Mouse (Mus musculus) embryonic facial prominence, embryonic 11.5 days (tissue): ENCODE data around the gene Nr2f1. TPM values are rescaled to one million over a fixed set of nuclear protein-coding genes. Genes with fewer than 3 reads are reported as not detected.

ENCODE experiments used
- ATAC-seq: fragments of 200-750 bp; cut with Nextera tagmentation; replicated peaks from 2 replicates; pipeline ENCODE4 v1.8.0; 2017; ENCODE audit warnings: low read depth; ENCODE audit not compliant: insufficient number of reproducible peaks, low FRiP score, low TSS enrichment
- DNase-seq: peaks from one replicate; pipeline ENCODE4 v3.0.0-alpha.2; 2015; ENCODE audit warnings: low spot score
- H3K27ac ChIP-seq: fragments of 300-500 bp; sonication (generic); replicated peaks from 2 replicates; pipeline ENCODE4 v1.5.1; 2014; ENCODE audit warnings: mild to moderate bottlenecking, low read depth, low read length, control low read depth
- H3K27me3 ChIP-seq: fragments of 300-500 bp; sonication (generic); 2 replicates; pipeline ENCODE4 v1.6.1; 2014; ENCODE audit warnings: mild to moderate bottlenecking, low read length, moderate library complexity, mixed read lengths; ENCODE audit not compliant: control insufficient read depth, insufficient read depth
- H3K36me3 ChIP-seq: fragments of 300-500 bp; sonication (generic); replicated peaks from 2 replicates; pipeline ENCODE4 v1.6.1; 2014; ENCODE audit warnings: low read depth, mild to moderate bottlenecking, low read length, moderate library complexity, mixed read lengths; ENCODE audit not compliant: control insufficient read depth, insufficient read depth
- H3K4me1 ChIP-seq: fragments of 300-500 bp; sonication (generic); 2 replicates; pipeline ENCODE4 v1.6.1; 2014; ENCODE audit warnings: low read length, mixed read lengths; ENCODE audit not compliant: control insufficient read depth, insufficient read depth
- H3K4me2 ChIP-seq: fragments of 300-500 bp; sonication (generic); 2 replicates; pipeline ENCODE4 v1.6.1; 2014; ENCODE audit warnings: low read depth, mild to moderate bottlenecking, control low read depth, low read length, moderate library complexity
- H3K4me3 ChIP-seq: fragments of 300-500 bp; sonication (generic); 2 replicates; pipeline ENCODE4 v1.5.1; 2014; ENCODE audit warnings: low read depth, low read length, control low read depth
- H3K9ac ChIP-seq: fragments of 300-500 bp; sonication (generic); replicated peaks from 2 replicates; pipeline ENCODE4 v1.6.1; 2014; ENCODE audit warnings: mild to moderate bottlenecking, control low read depth, low read length
- H3K9me3 ChIP-seq: fragments of 300-500 bp; sonication (generic); replicated peaks from 2 replicates; pipeline ENCODE4 v1.6.1; 2016; ENCODE audit warnings: mild to moderate bottlenecking, low read length, inconsistent platforms, mixed read lengths; ENCODE audit not compliant: control insufficient read depth
- WGBS: fragments of 180-500 bp; shearing (Covaris S2); extraction: QIAGEN DNeasy Blood & Tissue Kit; methylation state at CpG from one replicate; pipeline ENCODE4 v1.1.7; 2014; 5-methylcytosine and 5-hydroxymethylcytosine counted together
- polyA plus RNA-seq: library from polyadenylated mRNA; unstranded; fragments of >200 nt; fragmentation: Nextera tagmentation; extraction: Ambion mirVana; gene quantifications from 2 replicates; pipeline ENCODE4 v1.2.1, GENCODE M21; 2014

The Nr2f1 gene
- polyA plus RNA-seq, 1 experiment from 2014 or later = 57.3 TPM

GRCm38 (mm10) chr13:78162149-78162548 lies 37.4 kb downstream of the Nr2f1 start:
- Histone ChIP-seq H3K9me3 (no peaks in the 10 kb centered on the region), H3K4me3 (no peak overlapping the region), H3K27ac (no peak overlapping the region), H3K4me2 (no peak overlapping the region), H3K36me3 (no peaks in the 10 kb centered on the region), H3K9ac (no peak overlapping the region), H3K4me1 (no peaks in the 10 kb centered on the region), H3K27me3 (0 out of 2 replicates have a peak, but pooled peaks cover 5% of the 10 kb centered on the region)
- ATAC-seq (no peak), DNase-seq (no peak)
- WGBS = 59% methylated on average over 2 of the region's 2 CpGs

GRCm38 (mm10) chr13:78157465-78157864 lies 42.1 kb downstream of the Nr2f1 start:
- 91% methylated on average over 5 of the region's 5 CpGs for WGBS
- no peak for ATAC-seq

More at GRCm38 (mm10) chr13:78157465-78157864, 42.1 kb downstream of the Nr2f1 start:
- no peak overlapping the region for H3K4me2 ChIP-seq
- H3K36me3 ChIP-seq = no peaks in the 10 kb centered on the region
- no peak overlapping the region for H3K9ac ChIP-seq
- no peaks in the 10 kb centered on the region for H3K4me1 ChIP-seq
- H3K27me3 ChIP-seq = no peaks in the 10 kb centered on the region
- H3K4me3 ChIP-seq = no peak overlapping the region
- H3K9me3 ChIP-seq = no peaks in the 10 kb centered on the region
- DNase-seq = no peak
- no peak overlapping the region for H3K27ac ChIP-seq

Other genes with a start within 250 kb of the Nr2f1 start
- gene Pou5f2, start 174.9 kb downstream of the Nr2f1 start, polyA plus RNA-seq = 0.50 and 0.65 TPM in 2 replicates